Mouse (Mus musculus): Measurements from ENCODE around the gene Dhrs7b. TPM values are rescaled to one million over a fixed set of nuclear protein-coding genes. Genes with fewer than 3 reads are reported as not detected.
"Not testable (repeated sequence)": the region's sequence is repeated elsewhere in the genome, so short reads cannot be mapped to it uniquely, and the experiment has no call there.

Dhrs7b gene
- polyA plus RNA-seq, 1 experiment from 2014 or later = 31.1 TPM

- no peak for DNase-seq (ENCODE audit: extremely low spot score, low spot score)
- Histone ChIP-seq H3K36me3 (replicated peaks) (0 out of 2 replicates have a peak, but pooled peaks cover 2% of the 10 kb centered on the region), H3K27me3 (ENCODE audit: poor library complexity, severe bottlenecking) (no peaks in the 10 kb centered on the region), H3K9me3 (no peaks in the 10 kb centered on the region), H3K27ac (no peak overlapping the region), H3K4me3 (no peak overlapping the region), H3K4me1 (peaks cover 19% of the 10 kb centered on the region)
- WGBS = 86% methylated on average over 3 of the region's 3 CpGs
Observed at GRCm38 (mm10) chr11:60882386-60882785, 52.0 kb downstream of the Dhrs7b start.

- H3K27ac ChIP-seq; H3K4me3 ChIP-seq; DNase-seq (ENCODE audit: extremely low spot score, low spot score); H3K4me1 ChIP-seq; H3K27me3 ChIP-seq (ENCODE audit: poor library complexity, severe bottlenecking); H3K9me3 ChIP-seq; H3K36me3 ChIP-seq (replicated peaks): not testable (repeated sequence)
- 76% methylated on average over 3 of the region's 3 CpGs for WGBS
Observed at GRCm38 (mm10) chr11:60886986-60887385, 56.6 kb downstream of the Dhrs7b start.

GRCm38 (mm10) chr11:60889861-60890260, 59.4 kb downstream of the Dhrs7b start:
- Histone ChIP-seq H3K36me3 (replicated peaks) (no peaks in the 10 kb centered on the region), H3K9me3 (no peaks in the 10 kb centered on the region), H3K4me1 (peaks cover 5% of the 10 kb centered on the region; the same call in 1 of the 2 replicates), H3K4me3 (no peak overlapping the region), H3K27ac (no peak overlapping the region), H3K27me3 (ENCODE audit: poor library complexity, severe bottlenecking) (no peaks in the 10 kb centered on the region)
- WGBS = 72% methylated on average over 2 of the region's 2 CpGs
- no peak for DNase-seq (ENCODE audit: extremely low spot score, low spot score)

GRCm38 (mm10) chr11:60890286-60890685, 59.9 kb downstream of the Dhrs7b start:
- Histone ChIP-seq H3K27ac (no peak overlapping the region), H3K27me3 (ENCODE audit: poor library complexity, severe bottlenecking) (no peaks in the 10 kb centered on the region), H3K4me1 (peaks cover 5% of the 10 kb centered on the region; the same call in 1 of the 2 replicates), H3K36me3 (replicated peaks) (no peaks in the 10 kb centered on the region), H3K4me3 (no peak overlapping the region), H3K9me3 (no peaks in the 10 kb centered on the region)
- no peak for DNase-seq (ENCODE audit: extremely low spot score, low spot score)
- WGBS = 64% methylated on average over 6 of the region's 6 CpGs

- Histone ChIP-seq H3K27ac (no peak overlapping the region), H3K9me3 (no peaks in the 10 kb centered on the region), H3K27me3 (ENCODE audit: poor library complexity, severe bottlenecking) (no peaks in the 10 kb centered on the region), H3K36me3 (replicated peaks) (no peaks in the 10 kb centered on the region), H3K4me1 (peaks cover 9% of the 10 kb centered on the region), H3K4me3 (no peak overlapping the region)
- no peak for DNase-seq (ENCODE audit: extremely low spot score, low spot score)
- WGBS = 67% methylated on average over 3 of the region's 3 CpGs
Observed at GRCm38 (mm10) chr11:60890744-60891143, 60.3 kb downstream of the Dhrs7b start.

- Histone ChIP-seq H3K36me3 (replicated peaks) (no peaks in the 10 kb centered on the region), H3K4me3 (no peak overlapping the region), H3K27me3 (ENCODE audit: poor library complexity, severe bottlenecking) (peaks cover 6% of the 10 kb centered on the region; the same call in 1 of the 2 replicates), H3K9me3 (no peaks in the 10 kb centered on the region), H3K4me1 (peaks cover 21% of the 10 kb centered on the region), H3K27ac (no peak overlapping the region)
- no peak for DNase-seq (ENCODE audit: extremely low spot score, low spot score)
- WGBS = 31% methylated on average over 4 of the region's 4 CpGs
Observed at GRCm38 (mm10) chr11:60895915-60896314, 65.5 kb downstream of the Dhrs7b start.

GRCm38 (mm10) chr11:60902001-60902400, 71.6 kb downstream of the Dhrs7b start:
- peaks cover 42% of the 10 kb centered on the region for H3K36me3 ChIP-seq (replicated peaks)
- no peak overlapping the region for H3K27ac ChIP-seq
- no peak for DNase-seq (ENCODE audit: extremely low spot score, low spot score)
- 85% methylated on average over 7 of the region's 7 CpGs for WGBS
- no peaks in the 10 kb centered on the region for H3K9me3 ChIP-seq
- peaks cover 4% of the 10 kb centered on the region; the same call in 1 of the 2 replicates for H3K27me3 ChIP-seq (ENCODE audit: poor library complexity, severe bottlenecking)
- H3K4me1 ChIP-seq = peaks cover 5% of the 10 kb centered on the region; the same call in 1 of the 2 replicates
- no peak overlapping the region for H3K4me3 ChIP-seq

- Histone ChIP-seq H3K27ac (no peak overlapping the region), H3K4me1 (no peaks in the 10 kb centered on the region), H3K36me3 (replicated peaks) (peaks cover 42% of the 10 kb centered on the region), H3K4me3 (no peak overlapping the region), H3K27me3 (ENCODE audit: poor library complexity, severe bottlenecking) (no peaks in the 10 kb centered on the region), H3K9me3 (no peaks in the 10 kb centered on the region)
- WGBS = 77% methylated on average over 4 of the region's 4 CpGs
- DNase-seq (ENCODE audit: extremely low spot score, low spot score) = no peak
Observed at GRCm38 (mm10) chr11:60902486-60902885, 72.1 kb downstream of the Dhrs7b start.

- no peaks in the 10 kb centered on the region for H3K27me3 ChIP-seq (ENCODE audit: poor library complexity, severe bottlenecking)
- H3K4me1 ChIP-seq = no peaks in the 10 kb centered on the region
- 89% methylated on average over 6 of the region's 6 CpGs for WGBS
- no peak for DNase-seq (ENCODE audit: extremely low spot score, low spot score)
- peaks cover 42% of the 10 kb centered on the region for H3K36me3 ChIP-seq (replicated peaks)
- no peak overlapping the region for H3K27ac ChIP-seq
- no peak overlapping the region for H3K4me3 ChIP-seq
- H3K9me3 ChIP-seq = no peaks in the 10 kb centered on the region
Observed at GRCm38 (mm10) chr11:60903661-60904061, 73.2 kb downstream of the Dhrs7b start.

GRCm38 (mm10) chr11:60905407-60906120, 75.1 kb downstream of the Dhrs7b start:
- no peaks in the 10 kb centered on the region for H3K9me3 ChIP-seq
- WGBS = 91% methylated on average over 10 of the region's 10 CpGs

GRCm38 (mm10) chr11:60906449-60906848, 76.0 kb downstream of the Dhrs7b start:
- Histone ChIP-seq H3K4me3 (no peak overlapping the region), H3K27me3 (ENCODE audit: poor library complexity, severe bottlenecking) (no peaks in the 10 kb centered on the region), H3K36me3 (replicated peaks) (peaks cover 42% of the 10 kb centered on the region), H3K9me3 (no peaks in the 10 kb centered on the region), H3K4me1 (peaks cover 2% of the 10 kb centered on the region), H3K27ac (no peak overlapping the region)
- WGBS = 89% methylated on average over 4 of the region's 4 CpGs
- no peak for DNase-seq (ENCODE audit: extremely low spot score, low spot score)

More at GRCm38 (mm10) chr11:60905407-60906120, 75.1 kb downstream of the Dhrs7b start:
- no peaks in the 10 kb centered on the region for H3K4me1 ChIP-seq
- H3K4me3 ChIP-seq = no peak overlapping the region
- H3K27ac ChIP-seq = no peak overlapping the region
- no peaks in the 10 kb centered on the region for H3K27me3 ChIP-seq (ENCODE audit: poor library complexity, severe bottlenecking)
- H3K36me3 ChIP-seq (replicated peaks) = peaks cover 42% of the 10 kb centered on the region
- DNase-seq (ENCODE audit: extremely low spot score, low spot score) = peak; percentile 12

- Histone ChIP-seq H3K4me3 (no peak overlapping the region), H3K9me3 (no peaks in the 10 kb centered on the region), H3K27me3 (ENCODE audit: poor library complexity, severe bottlenecking) (no peaks in the 10 kb centered on the region), H3K27ac (no peak overlapping the region), H3K4me1 (peaks cover 18% of the 10 kb centered on the region), H3K36me3 (replicated peaks) (peaks cover 38% of the 10 kb centered on the region)
- DNase-seq (ENCODE audit: extremely low spot score, low spot score) = no peak
- WGBS = 78% methylated on average over 3 of the region's 3 CpGs
Observed at GRCm38 (mm10) chr11:60908073-60908472, 77.6 kb downstream of the Dhrs7b start.

GRCm38 (mm10) chr11:60909626-60910025, 79.2 kb downstream of the Dhrs7b start:
- Histone ChIP-seq H3K36me3 (replicated peaks) (peaks cover 22% of the 10 kb centered on the region), H3K4me1 (peaks cover 30% of the 10 kb centered on the region), H3K4me3 (no peak overlapping the region), H3K27me3 (ENCODE audit: poor library complexity, severe bottlenecking) (no peaks in the 10 kb centered on the region), H3K27ac (no peak overlapping the region), H3K9me3 (no peaks in the 10 kb centered on the region)
- WGBS = 93% methylated on average over 1 of the region's 1 CpGs
- no peak for DNase-seq (ENCODE audit: extremely low spot score, low spot score)
